Mouse (Mus musculus) CH12.LX (cell line): ENCODE measurements around the gene Eea1.

Experiments used
- CHD1 ChIP-seq: IDR thresholded peaks from 2 replicates; pipeline ENCODE4 v1.6.1; 2012; ENCODE audit warnings: low read depth, low read length, improper control_type of control experiment, inconsistent platforms
- CHD2 ChIP-seq: IDR thresholded peaks from 2 replicates; pipeline ENCODE4 v1.6.1; 2011; ENCODE audit warnings: low read length, improper control_type of control experiment
- CTCF ChIP-seq, 2 experiments: IDR thresholded peaks in 1 of 2; conservative IDR thresholded peaks in 1 of 2; 2 replicates each; pipeline ENCODE4 v1.5.1; 2011 to 2012; ENCODE audit warnings: low read depth in 2 of 2, low read length in 2 of 2, improper control_type of control experiment in 1 of 2, inconsistent platforms in 1 of 2, mild to moderate bottlenecking in 1 of 2, moderate library complexity in 1 of 2
- E2F4 ChIP-seq: IDR thresholded peaks from 2 replicates; pipeline ENCODE4 v1.6.1; 2011; ENCODE audit warnings: low read depth, low read length, improper control_type of control experiment; ENCODE audit not compliant: insufficient replicate concordance
- EP300 ChIP-seq: IDR thresholded peaks from 2 replicates; pipeline ENCODE4 v1.6.1; 2011; ENCODE audit warnings: low read length, improper control_type of control experiment
- MAX ChIP-seq: IDR thresholded peaks from 2 replicates; pipeline ENCODE4 v1.6.1; 2011; ENCODE audit warnings: low read length, improper control_type of control experiment
- MEF2A ChIP-seq: IDR thresholded peaks from 2 replicates; pipeline ENCODE4 v1.6.1; 2014; ENCODE audit warnings: low read depth, mild to moderate bottlenecking, inconsistent platforms, low read length, improper control_type of control experiment, borderline replicate concordance
- NELFE ChIP-seq: IDR thresholded peaks from 2 replicates; pipeline ENCODE4 v1.6.1; 2011; ENCODE audit warnings: low read depth, low read length, improper control_type of control experiment
- POLR2A ChIP-seq: IDR thresholded peaks from 2 replicates; pipeline ENCODE4 v1.6.1; 2011; ENCODE audit warnings: low read depth, mild to moderate bottlenecking, improper control_type of control experiment, low read length
- POLR2AphosphoS2 ChIP-seq: IDR thresholded peaks from 2 replicates; pipeline ENCODE4 v1.6.1; 2011; ENCODE audit warnings: low read depth, low read length, improper control_type of control experiment
- RAD21 ChIP-seq: IDR thresholded peaks from 2 replicates; pipeline ENCODE4 v1.6.1; 2011; ENCODE audit warnings: low read depth, mild to moderate bottlenecking, low read length, improper control_type of control experiment, moderate library complexity
- TBP ChIP-seq: conservative IDR thresholded peaks from 2 replicates; pipeline ENCODE4 v1.6.1; 2011; ENCODE audit warnings: low read depth, low read length, improper control_type of control experiment
- USF1 ChIP-seq: IDR thresholded peaks from 2 replicates; pipeline ENCODE4 v1.6.1; 2014; ENCODE audit warnings: low read depth, mild to moderate bottlenecking, inconsistent platforms, low read length, improper control_type of control experiment
- USF2 ChIP-seq: conservative IDR thresholded peaks from 2 replicates; pipeline ENCODE4 v1.6.1; 2011; ENCODE audit warnings: low read depth, low read length, improper control_type of control experiment

GRCm38 (mm10) chr10:96067347-96067746 lies 126.9 kb downstream of the Eea1 start:
- TF ChIP-seq MAX (no peak), POLR2A (no peak), EP300 (no peak), TBP (no peak), CTCF (conservative IDR thresholded peaks at IDR 0.05 in 1 of 2, IDR thresholded peaks at IDR 0.05 in 1 of 2; ENCODE audit: low read depth in 2 of 2, low read length in 2 of 2) (no peak), MEF2A (no peak), POLR2AphosphoS2 (no peak), USF2 (no peak), NELFE (no peak), RAD21 (no peak), E2F4 (no peak), CHD1 (no peak), USF1 (no peak), CHD2 (no peak)
